Mouse (Mus musculus): ENCODE data around the gene Utrn. TPM values are rescaled to one million over a fixed set of nuclear protein-coding genes. Genes with fewer than 3 reads are reported as not detected.

Gene Utrn
- polyA plus RNA-seq, 1 experiment from 2014 or later: 88.4 TPM

DNA sequence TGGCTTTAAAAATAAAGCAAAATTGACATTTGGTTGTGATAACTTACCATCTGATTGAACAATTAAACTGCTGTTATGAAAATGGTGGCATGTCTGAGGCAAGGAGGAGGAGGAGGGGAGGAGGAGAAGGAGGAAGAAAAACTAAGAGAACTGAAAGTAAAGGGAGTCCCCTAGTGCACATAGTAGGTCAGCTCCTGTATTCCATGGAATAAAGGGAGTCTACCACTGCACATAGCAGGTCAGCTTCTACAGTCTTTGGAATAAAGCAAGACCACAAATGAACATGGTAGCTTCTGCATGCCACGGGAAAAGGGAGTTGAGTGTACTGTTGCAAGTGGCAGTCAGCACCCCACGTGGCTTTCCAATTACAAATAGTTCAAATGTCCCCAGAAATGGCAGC lies 323.7 kb downstream of the Utrn start:
- H3K36me3 ChIP-seq (ENCODE audit: insufficient read depth, low read length): 0 out of 2 replicates have a peak, but pooled peaks cover 3% of the 10 kb centered on the region
- no peaks in the 10 kb centered on the region for H3K9me3 ChIP-seq (ENCODE audit: low read length)
- no peaks in the 10 kb centered on the region for H3K27me3 ChIP-seq (replicated peaks; ENCODE audit: insufficient read depth, low read length)
- no peak for ATAC-seq
- H3K4me2 ChIP-seq (replicated peaks; ENCODE audit: low read depth, low read length): no peak overlapping the region
- no peak overlapping the region for H3K9ac ChIP-seq (replicated peaks; ENCODE audit: low read depth)
- H3K4me1 ChIP-seq (ENCODE audit: insufficient read depth, low read depth, low read length): peaks cover 7% of the 10 kb centered on the region; the same call in 1 of the 2 replicates
- WGBS: 72% methylated on average over 2 of the region's 2 CpGs
- no peak for DNase-seq (ENCODE audit: low spot score)
- no peak overlapping the region for H3K27ac ChIP-seq (ENCODE audit: low read length)
- no peak overlapping the region for H3K4me3 ChIP-seq (ENCODE audit: low read depth, low read length)
- TF ChIP-seq EP300 (IDR thresholded peaks at IDR 0.05): no peak
- TF ChIP-seq CTCF (IDR thresholded peaks at IDR 0.05): no peak

DNA sequence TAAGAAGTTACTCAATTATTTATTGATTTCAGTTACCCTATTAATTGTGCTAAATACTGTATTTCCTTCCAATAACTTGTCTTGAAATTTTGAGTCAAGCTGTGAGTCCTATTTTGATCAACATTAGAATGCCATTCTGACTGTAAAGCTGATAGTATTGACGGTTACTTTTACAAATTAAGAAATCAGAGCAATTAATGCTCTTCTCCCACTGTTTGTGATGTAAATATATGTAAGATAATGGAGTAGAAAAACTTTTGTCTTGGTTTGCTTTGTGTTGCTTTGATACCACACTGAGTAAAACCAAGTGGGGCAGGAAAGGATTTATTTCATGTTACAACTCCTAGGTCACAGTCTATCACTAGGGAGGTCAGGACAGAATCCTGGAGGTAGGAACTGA lies 327.4 kb downstream of the Utrn start:
- DNase-seq (ENCODE audit: low spot score) (no peak), ATAC-seq (no peak)
- Histone ChIP-seq H3K4me2 (replicated peaks; ENCODE audit: low read depth, low read length) (no peak overlapping the region), H3K36me3 (ENCODE audit: insufficient read depth, low read length) (0 out of 2 replicates have a peak, but pooled peaks cover 3% of the 10 kb centered on the region), H3K27me3 (replicated peaks; ENCODE audit: insufficient read depth, low read length) (no peaks in the 10 kb centered on the region), H3K9ac (replicated peaks; ENCODE audit: low read depth) (no peak overlapping the region), H3K4me1 (ENCODE audit: insufficient read depth, low read depth, low read length) (peaks cover 2% of the 10 kb centered on the region; the same call in 1 of the 2 replicates), H3K4me3 (ENCODE audit: low read depth, low read length) (no peak overlapping the region), H3K27ac (ENCODE audit: low read length) (no peak overlapping the region), H3K9me3 (ENCODE audit: low read length) (no peaks in the 10 kb centered on the region)
- 85% methylated on average over 1 of the region's 1 CpGs for WGBS
- TF ChIP-seq CTCF (IDR thresholded peaks at IDR 0.05) (no peak), EP300 (IDR thresholded peaks at IDR 0.05) (no peak)

DNA sequence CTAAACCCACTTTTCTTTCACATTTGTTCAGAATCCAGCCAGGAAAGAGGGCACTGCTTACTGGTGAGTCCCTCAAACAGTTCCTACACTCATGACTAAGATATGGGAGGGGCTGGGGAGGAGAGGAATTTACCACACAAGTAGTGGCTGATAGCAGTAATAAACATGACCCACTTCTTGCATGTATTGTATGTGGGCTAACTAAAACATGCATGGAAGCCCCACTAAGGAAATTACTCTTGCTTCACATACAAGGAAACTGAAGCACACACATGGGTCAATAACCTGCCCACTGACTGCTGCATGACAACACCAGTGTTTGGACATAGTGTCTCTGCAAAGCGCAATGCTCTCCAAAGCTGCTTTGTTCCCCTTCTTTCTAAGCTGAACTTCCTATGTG lies 333.9 kb downstream of the Utrn start:
- Histone ChIP-seq H3K9ac (replicated peaks; ENCODE audit: low read depth) (no peak overlapping the region), H3K27me3 (replicated peaks; ENCODE audit: insufficient read depth, low read length) (no peaks in the 10 kb centered on the region), H3K4me3 (ENCODE audit: low read depth, low read length) (no peak overlapping the region), H3K36me3 (ENCODE audit: insufficient read depth, low read length) (no peaks in the 10 kb centered on the region), H3K4me1 (ENCODE audit: insufficient read depth, low read depth, low read length) (no peaks in the 10 kb centered on the region), H3K9me3 (ENCODE audit: low read length) (no peaks in the 10 kb centered on the region), H3K27ac (ENCODE audit: low read length) (no peak overlapping the region), H3K4me2 (replicated peaks; ENCODE audit: low read depth, low read length) (no peak overlapping the region)
- TF ChIP-seq EP300 (IDR thresholded peaks at IDR 0.05) (no peak), CTCF (IDR thresholded peaks at IDR 0.05) (no peak)
- 85% methylated on average over 1 of the region's 1 CpGs for WGBS
- DNase-seq (ENCODE audit: low spot score): no peak
- no peak for ATAC-seq

DNA sequence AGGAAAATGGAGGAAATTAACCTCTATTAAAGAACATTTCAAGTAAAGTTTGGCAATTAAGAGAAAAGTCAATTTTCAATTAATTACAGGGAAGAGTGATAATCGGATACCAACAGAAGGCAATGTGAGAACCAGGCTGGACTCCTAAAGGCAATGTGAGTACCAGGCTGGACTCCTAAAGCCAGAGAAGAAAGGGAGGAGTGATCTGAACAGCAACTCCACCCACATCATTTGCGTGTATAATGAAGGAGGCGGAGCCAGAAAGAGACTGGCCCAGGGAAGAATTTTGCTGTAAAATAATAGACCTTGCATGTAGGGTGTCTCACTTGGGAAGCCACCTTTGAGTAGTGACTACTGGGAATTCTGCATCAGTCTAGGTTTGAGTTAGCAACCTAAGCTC lies 334.4 kb downstream of the Utrn start:
- ATAC-seq (no peak), DNase-seq (ENCODE audit: low spot score) (no peak)
- Histone ChIP-seq H3K4me2 (replicated peaks; ENCODE audit: low read depth, low read length) (no peak overlapping the region), H3K4me3 (ENCODE audit: low read depth, low read length) (no peak overlapping the region), H3K9ac (replicated peaks; ENCODE audit: low read depth) (no peak overlapping the region), H3K9me3 (ENCODE audit: low read length) (no peaks in the 10 kb centered on the region), H3K4me1 (ENCODE audit: insufficient read depth, low read depth, low read length) (no peaks in the 10 kb centered on the region), H3K27me3 (replicated peaks; ENCODE audit: insufficient read depth, low read length) (no peaks in the 10 kb centered on the region), H3K36me3 (ENCODE audit: insufficient read depth, low read length) (no peaks in the 10 kb centered on the region), H3K27ac (ENCODE audit: low read length) (no peak overlapping the region)
- TF ChIP-seq CTCF (IDR thresholded peaks at IDR 0.05) (no peak), EP300 (IDR thresholded peaks at IDR 0.05) (no peak)
- 63% methylated on average over 3 of the region's 3 CpGs for WGBS

DNA sequence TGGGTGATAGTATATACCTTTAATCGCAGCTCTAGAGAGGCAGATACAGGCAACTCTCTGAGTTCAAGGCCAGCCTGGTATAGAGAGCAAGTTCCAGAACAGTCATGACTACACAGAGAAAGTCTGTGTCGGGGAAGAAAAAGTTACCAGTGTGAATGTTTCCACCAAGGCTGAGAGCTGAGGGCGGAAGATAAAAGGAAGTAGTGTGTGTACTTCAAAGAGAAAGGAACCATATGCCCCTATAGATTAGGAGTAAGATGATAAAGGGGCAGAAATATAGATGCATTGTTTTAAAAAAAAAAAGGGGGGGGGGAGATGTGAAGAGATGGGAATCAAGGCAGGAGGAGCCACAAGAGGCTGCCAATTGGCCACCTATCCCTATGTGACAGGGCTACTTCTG lies 334.9 kb downstream of the Utrn start:
- 70% methylated on average over 3 of the region's 3 CpGs for WGBS
- Histone ChIP-seq H3K4me1 (ENCODE audit: insufficient read depth, low read depth, low read length) (no peaks in the 10 kb centered on the region), H3K36me3 (ENCODE audit: insufficient read depth, low read length) (no peaks in the 10 kb centered on the region), H3K9ac (replicated peaks; ENCODE audit: low read depth) (no peak overlapping the region), H3K4me2 (replicated peaks; ENCODE audit: low read depth, low read length) (no peak overlapping the region), H3K9me3 (ENCODE audit: low read length) (no peaks in the 10 kb centered on the region), H3K4me3 (ENCODE audit: low read depth, low read length) (no peak overlapping the region), H3K27ac (ENCODE audit: low read length) (no peak overlapping the region), H3K27me3 (replicated peaks; ENCODE audit: insufficient read depth, low read length) (no peaks in the 10 kb centered on the region)
- TF ChIP-seq CTCF (IDR thresholded peaks at IDR 0.05): no peak
- TF ChIP-seq EP300 (IDR thresholded peaks at IDR 0.05): no peak
- DNase-seq (ENCODE audit: low spot score) (no peak), ATAC-seq (no peak)

DNA sequence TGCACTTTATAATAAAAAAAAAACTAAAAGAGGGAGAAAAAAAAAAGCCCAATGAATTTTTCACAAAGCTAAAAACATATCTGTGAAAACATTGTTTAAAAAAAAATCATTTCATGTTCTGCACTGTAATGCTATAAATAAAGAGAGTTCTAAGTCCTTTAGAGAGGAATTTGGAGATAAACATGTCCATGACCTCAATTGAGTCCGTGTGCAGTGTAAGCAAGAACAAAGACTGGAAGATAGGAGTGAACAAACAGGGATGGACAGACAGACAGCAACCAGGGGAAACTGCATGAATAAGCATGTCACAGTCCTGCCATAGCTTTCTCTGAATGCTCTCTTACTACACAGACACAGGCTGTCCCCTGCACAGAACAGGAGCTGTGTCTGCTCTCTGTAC lies 347.1 kb downstream of the Utrn start:
- WGBS: 34% methylated on average over 1 of the region's 1 CpGs
- DNase-seq (ENCODE audit: low spot score) (no peak), ATAC-seq (no peak)
- H3K36me3 ChIP-seq (ENCODE audit: insufficient read depth, low read length): no peaks in the 10 kb centered on the region; the same call in 1 of the 2 replicates
- no peak overlapping the region for H3K27ac ChIP-seq (ENCODE audit: low read length)
- H3K9ac ChIP-seq (replicated peaks; ENCODE audit: low read depth): no peak overlapping the region
- H3K4me1 ChIP-seq (ENCODE audit: insufficient read depth, low read depth, low read length): no peaks in the 10 kb centered on the region
- no peaks in the 10 kb centered on the region for H3K27me3 ChIP-seq (replicated peaks; ENCODE audit: insufficient read depth, low read length)
- H3K4me3 ChIP-seq (ENCODE audit: low read depth, low read length): no peak overlapping the region
- TF ChIP-seq EP300 (IDR thresholded peaks at IDR 0.05) (no peak), CTCF (IDR thresholded peaks at IDR 0.05) (no peak)
- no peaks in the 10 kb centered on the region for H3K9me3 ChIP-seq (ENCODE audit: low read length)
- H3K4me2 ChIP-seq (replicated peaks; ENCODE audit: low read depth, low read length): no peak overlapping the region

DNA sequence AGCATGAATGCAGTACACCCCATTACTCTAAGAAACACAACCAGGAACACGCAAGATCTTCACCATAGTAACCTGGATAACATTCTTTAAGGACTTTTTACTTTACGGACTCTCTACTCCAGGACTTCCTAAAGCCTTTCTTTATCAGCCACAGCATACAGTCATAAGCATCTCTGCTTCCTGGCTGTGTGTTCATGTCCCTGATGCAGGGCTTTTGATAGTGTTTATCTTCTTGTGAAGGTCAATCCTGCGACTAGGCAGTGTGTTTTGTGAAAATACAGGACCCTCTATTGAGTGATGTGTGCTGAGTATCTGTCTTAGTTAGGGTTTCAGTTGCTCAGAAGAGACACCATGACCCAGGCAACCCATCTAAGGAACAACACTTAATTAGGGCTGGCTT lies 351.0 kb downstream of the Utrn start:
- 54% methylated on average over 3 of the region's 3 CpGs for WGBS
- Histone ChIP-seq H3K27ac (ENCODE audit: low read length) (no peak overlapping the region), H3K4me3 (ENCODE audit: low read depth, low read length) (no peak overlapping the region), H3K4me1 (ENCODE audit: insufficient read depth, low read depth, low read length) (no peaks in the 10 kb centered on the region), H3K9ac (replicated peaks; ENCODE audit: low read depth) (no peak overlapping the region), H3K27me3 (replicated peaks; ENCODE audit: insufficient read depth, low read length) (no peaks in the 10 kb centered on the region), H3K4me2 (replicated peaks; ENCODE audit: low read depth, low read length) (no peak overlapping the region), H3K36me3 (ENCODE audit: insufficient read depth, low read length) (no peaks in the 10 kb centered on the region; the same call in 1 of the 2 replicates), H3K9me3 (ENCODE audit: low read length) (no peaks in the 10 kb centered on the region)
- TF ChIP-seq EP300 (IDR thresholded peaks at IDR 0.05): no peak
- TF ChIP-seq CTCF (IDR thresholded peaks at IDR 0.05): no peak
- no peak for DNase-seq (ENCODE audit: low spot score)
- ATAC-seq: no peak

All from lung, postnatal 0 days (tissue).